Mouse (Mus musculus): ENCODE measurements around the gene Nhsl2. TPM values are rescaled to one million over a fixed set of nuclear protein-coding genes. Genes with fewer than 3 reads are reported as not detected.

Nhsl2 gene
- polyA plus RNA-seq, 1 experiment = 10.5 TPM

DNA sequence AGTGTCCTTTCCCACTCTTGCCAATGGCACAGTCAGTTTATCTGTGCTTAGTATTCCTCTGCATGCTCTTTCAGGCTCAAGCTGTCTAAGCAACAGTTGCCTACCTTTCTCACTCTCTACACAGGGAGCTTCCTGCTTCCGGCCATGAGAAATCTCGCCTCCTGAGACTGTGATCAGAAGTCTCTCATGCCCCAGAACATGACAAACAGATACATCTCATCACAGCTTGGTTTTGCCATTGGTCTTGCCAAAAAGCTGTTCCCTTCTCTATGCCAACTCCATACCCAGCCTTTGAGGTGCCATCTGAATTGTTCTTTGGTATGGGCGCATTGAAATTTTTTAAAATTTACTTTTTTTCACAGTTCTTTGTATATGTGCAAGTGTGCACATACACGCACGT, 90.3 kb downstream of the Nhsl2 start:
- TF ChIP-seq POLR2A (IDR thresholded peaks at IDR 0.05; ENCODE audit: extremely low read depth, insufficient read depth, low read length) (no peak), CTCF (IDR thresholded peaks at IDR 0.05; ENCODE audit: extremely low read depth, insufficient read depth, low read length) (no peak)
- no peaks in the 10 kb centered on the region for H3K4me1 ChIP-seq (ENCODE audit: control insufficient read depth, insufficient read depth, low read length)
- no peak overlapping the region for H3K4me3 ChIP-seq (ENCODE audit: insufficient read depth, low read length)
- H3K27ac ChIP-seq (ENCODE audit: insufficient read depth, low read length) = no peak overlapping the region

DNA sequence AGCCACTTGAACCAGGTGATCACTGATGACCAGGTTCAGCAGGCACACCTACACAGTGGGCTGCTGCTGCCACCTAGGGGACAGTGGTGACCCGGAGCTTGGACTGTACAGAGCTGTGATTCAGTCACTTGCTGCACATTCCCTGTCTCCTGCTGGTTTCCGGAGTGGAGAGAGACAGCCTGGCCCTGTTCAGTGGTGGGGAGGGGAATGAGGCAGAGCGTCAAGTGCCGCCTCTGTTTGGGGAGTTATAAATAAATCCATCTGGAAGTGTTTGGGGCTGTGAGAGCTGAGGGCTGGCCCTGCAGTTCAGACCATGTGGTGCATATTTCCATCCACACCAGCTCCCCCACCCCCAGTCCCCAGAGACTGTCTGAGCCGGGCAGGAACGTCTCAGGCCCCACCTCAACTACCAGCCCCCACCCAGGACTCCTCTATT, 93.3 kb downstream of the Nhsl2 start:
- TF ChIP-seq CTCF (IDR thresholded peaks at IDR 0.05; ENCODE audit: extremely low read depth, insufficient read depth, low read length) (peak; percentile 65), POLR2A (IDR thresholded peaks at IDR 0.05; ENCODE audit: extremely low read depth, insufficient read depth, low read length) (no peak)
- no peak overlapping the region for H3K27ac ChIP-seq (ENCODE audit: insufficient read depth, low read length)

DNA sequence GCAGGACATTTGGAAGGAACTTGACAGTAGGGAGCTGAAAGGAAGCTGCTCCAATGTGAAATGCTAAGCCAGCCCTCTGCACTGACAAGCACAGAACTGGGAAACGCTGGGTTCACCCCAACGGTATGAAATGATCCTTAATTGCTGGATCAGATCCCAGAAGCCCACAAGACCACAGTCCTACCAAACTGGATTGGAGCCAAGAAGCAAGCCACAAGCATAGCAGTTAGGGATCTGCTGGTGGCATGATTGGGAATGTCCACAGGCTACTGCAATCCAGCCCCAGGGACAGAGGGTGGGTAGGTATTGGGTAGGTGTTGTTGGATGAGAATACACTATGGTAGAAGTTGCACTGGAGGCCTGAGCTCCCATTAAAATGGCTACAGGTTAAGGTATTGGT, 94.6 kb downstream of the Nhsl2 start:
- Histone ChIP-seq H3K27ac (ENCODE audit: insufficient read depth, low read length) (no peak overlapping the region), H3K4me1 (ENCODE audit: control insufficient read depth, insufficient read depth, low read length) (no peaks in the 10 kb centered on the region), H3K4me3 (ENCODE audit: insufficient read depth, low read length) (no peak overlapping the region)
- TF ChIP-seq CTCF (IDR thresholded peaks at IDR 0.05; ENCODE audit: extremely low read depth, insufficient read depth, low read length) (no peak), POLR2A (IDR thresholded peaks at IDR 0.05; ENCODE audit: extremely low read depth, insufficient read depth, low read length) (no peak)

More for the DNA sequence above, 93.3 kb downstream of the Nhsl2 start:
- no peak overlapping the region for H3K4me3 ChIP-seq (ENCODE audit: insufficient read depth, low read length)
- no peaks in the 10 kb centered on the region for H3K4me1 ChIP-seq (ENCODE audit: control insufficient read depth, insufficient read depth, low read length)

DNA sequence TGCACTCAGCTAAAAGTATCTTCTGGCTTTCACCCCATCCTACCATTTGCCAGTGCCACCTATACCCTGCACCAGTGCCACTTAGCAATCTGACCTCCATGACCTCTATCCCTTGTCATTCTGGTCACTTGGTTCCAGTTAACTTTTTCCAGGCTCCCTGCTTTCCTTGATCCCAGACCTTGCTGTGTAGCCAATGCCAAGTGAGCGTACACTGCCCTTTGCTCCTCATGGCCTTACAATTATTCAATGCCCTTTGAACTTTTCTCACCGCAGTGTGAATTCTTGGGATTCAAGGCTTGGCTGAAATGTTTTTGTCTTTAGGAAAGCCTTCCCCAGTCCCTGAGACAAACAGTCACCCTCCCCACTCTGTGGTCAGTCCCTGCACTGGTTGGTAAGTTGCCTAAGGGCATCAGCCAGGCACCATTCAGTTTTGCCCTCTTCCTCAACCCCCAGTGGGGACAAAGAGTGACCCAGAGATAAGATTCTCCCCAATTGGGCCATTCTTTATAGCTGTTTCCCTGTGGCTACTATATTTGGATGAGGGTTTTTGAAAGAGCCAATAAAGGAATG, 95.7 kb downstream of the Nhsl2 start:
- TF ChIP-seq CTCF (IDR thresholded peaks at IDR 0.05; ENCODE audit: extremely low read depth, insufficient read depth, low read length) (no peak), POLR2A (IDR thresholded peaks at IDR 0.05; ENCODE audit: extremely low read depth, insufficient read depth, low read length) (no peak)
- Histone ChIP-seq H3K4me3 (ENCODE audit: insufficient read depth, low read length) (no peak overlapping the region), H3K4me1 (ENCODE audit: control insufficient read depth, insufficient read depth, low read length) (no peaks in the 10 kb centered on the region), H3K27ac (ENCODE audit: insufficient read depth, low read length) (no peak overlapping the region)

DNA sequence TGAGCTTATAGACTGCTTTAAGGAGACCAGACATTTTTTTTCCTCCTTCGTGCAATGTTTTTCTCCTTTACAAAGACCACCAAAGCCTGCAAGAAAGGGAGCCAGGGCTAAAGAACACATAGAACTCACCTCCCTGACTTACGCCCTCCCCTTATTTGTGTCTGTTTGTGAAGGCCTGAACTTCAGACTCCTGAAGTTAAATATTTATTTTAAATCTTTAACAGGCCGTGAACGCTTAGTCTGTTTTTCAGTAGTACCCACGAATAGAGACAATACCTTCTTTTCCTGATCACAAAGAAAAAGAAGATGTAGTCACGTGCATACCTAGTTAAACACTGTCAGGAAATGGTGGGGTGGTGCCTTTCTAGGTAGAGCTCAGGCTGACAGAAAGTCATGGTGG, 103.3 kb downstream of the Nhsl2 start:
- Histone ChIP-seq H3K4me1 (ENCODE audit: control insufficient read depth, insufficient read depth, low read length) (no peaks in the 10 kb centered on the region; the same call in none of the 2 replicates), H3K4me3 (ENCODE audit: insufficient read depth, low read length) (no peak overlapping the region), H3K27ac (ENCODE audit: insufficient read depth, low read length) (no peak overlapping the region)
- TF ChIP-seq POLR2A (IDR thresholded peaks at IDR 0.05; ENCODE audit: extremely low read depth, insufficient read depth, low read length) = no peak
- TF ChIP-seq CTCF (IDR thresholded peaks at IDR 0.05; ENCODE audit: extremely low read depth, insufficient read depth, low read length) = no peak

DNA sequence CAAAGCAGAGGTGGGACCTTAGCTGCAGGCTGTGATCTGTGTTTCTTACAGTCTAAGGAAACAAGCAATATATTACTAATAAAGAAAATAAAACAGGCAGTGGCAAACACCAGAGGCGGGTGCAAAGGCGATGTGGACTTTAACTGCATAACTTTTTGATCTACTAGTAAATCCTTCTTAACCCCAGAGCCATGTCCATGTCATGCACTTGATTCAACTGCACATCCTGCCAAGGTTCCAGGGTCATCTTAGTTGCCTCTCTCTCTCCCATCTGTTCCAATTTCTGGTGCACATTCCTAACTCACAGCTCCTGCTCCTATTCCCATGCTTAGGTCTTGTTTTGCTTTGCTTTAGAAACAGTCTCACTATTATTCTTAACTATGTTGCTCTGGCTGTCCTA, 104.1 kb downstream of the Nhsl2 start:
- Histone ChIP-seq H3K4me1 (ENCODE audit: control insufficient read depth, insufficient read depth, low read length) (no peaks in the 10 kb centered on the region; the same call in none of the 2 replicates), H3K4me3 (ENCODE audit: insufficient read depth, low read length) (no peak overlapping the region), H3K27ac (ENCODE audit: insufficient read depth, low read length) (no peak overlapping the region)
- TF ChIP-seq POLR2A (IDR thresholded peaks at IDR 0.05; ENCODE audit: extremely low read depth, insufficient read depth, low read length) (no peak), CTCF (IDR thresholded peaks at IDR 0.05; ENCODE audit: extremely low read depth, insufficient read depth, low read length) (no peak)

DNA sequence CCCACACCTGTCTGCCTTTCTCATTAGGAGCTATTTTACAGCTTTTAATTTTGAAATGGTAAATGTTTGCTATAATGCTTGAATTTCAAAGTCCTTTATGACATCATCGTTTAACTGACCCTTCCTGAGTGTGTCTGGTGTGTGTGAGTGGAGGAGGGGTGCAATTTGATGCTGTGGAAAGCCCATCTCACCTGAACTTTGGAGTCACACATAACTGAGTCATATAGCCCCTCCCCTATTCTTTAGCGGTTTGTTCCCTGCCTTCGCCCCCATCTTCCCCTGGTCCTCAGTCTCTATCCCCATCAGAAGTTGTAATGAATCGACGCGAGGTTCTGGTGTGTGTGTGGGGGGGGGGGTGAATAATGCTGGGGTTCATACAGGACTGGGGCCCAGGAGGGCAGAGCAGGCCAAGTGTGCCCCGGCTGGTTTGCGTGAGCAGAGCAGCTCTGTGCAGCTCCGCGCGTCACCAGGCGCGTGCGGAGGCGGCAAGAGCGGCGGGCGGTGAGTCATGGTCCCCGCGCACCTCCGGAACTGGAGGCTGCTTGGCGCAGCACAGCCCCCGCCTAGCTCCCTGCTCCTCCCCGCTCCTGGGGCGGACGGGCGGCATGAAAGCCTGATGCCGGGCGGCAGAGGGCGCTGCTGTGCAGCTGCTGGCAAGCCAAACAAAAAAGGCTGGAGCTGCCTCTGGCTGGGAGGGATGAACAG, 104.8 kb downstream of the Nhsl2 start:
- TF ChIP-seq CTCF (IDR thresholded peaks at IDR 0.05; ENCODE audit: extremely low read depth, insufficient read depth, low read length) = peak; percentile 52
- no peak for TF ChIP-seq POLR2A (IDR thresholded peaks at IDR 0.05; ENCODE audit: extremely low read depth, insufficient read depth, low read length)
- no peaks in the 10 kb centered on the region; the same call in none of the 2 replicates for H3K4me1 ChIP-seq (ENCODE audit: control insufficient read depth, insufficient read depth, low read length)
- 0 out of 2 replicates have a peak overlapping the region, but pooled peaks have one; percentile 16 for H3K4me3 ChIP-seq (ENCODE audit: insufficient read depth, low read length)
- H3K27ac ChIP-seq (ENCODE audit: insufficient read depth, low read length) = peak overlapping the region; percentile 48; the same call in 1 of the 2 replicates

DNA sequence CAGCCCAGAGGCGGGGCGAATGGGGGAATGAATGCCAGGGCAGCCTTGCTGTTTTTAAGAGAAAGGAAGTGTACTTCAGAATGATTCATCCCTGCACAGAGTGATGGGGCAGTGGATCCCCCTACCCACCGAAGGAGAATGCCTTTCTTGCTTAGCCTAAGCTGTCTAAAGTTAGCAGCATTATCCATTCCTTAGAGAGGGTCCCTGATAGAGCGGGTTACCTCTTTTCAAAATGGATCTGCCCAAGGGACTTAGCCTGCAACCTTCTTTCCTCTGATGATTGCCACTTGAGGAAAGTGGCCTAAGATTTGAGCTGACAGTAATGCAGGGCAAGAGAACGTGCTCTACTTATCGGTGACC, 105.3 kb downstream of the Nhsl2 start:
- Histone ChIP-seq H3K4me1 (ENCODE audit: control insufficient read depth, insufficient read depth, low read length) (no peaks in the 10 kb centered on the region; the same call in none of the 2 replicates), H3K27ac (ENCODE audit: insufficient read depth, low read length) (no peak overlapping the region), H3K4me3 (ENCODE audit: insufficient read depth, low read length) (no peak overlapping the region)
- TF ChIP-seq POLR2A (IDR thresholded peaks at IDR 0.05; ENCODE audit: extremely low read depth, insufficient read depth, low read length) = no peak
- TF ChIP-seq CTCF (IDR thresholded peaks at IDR 0.05; ENCODE audit: extremely low read depth, insufficient read depth, low read length) = no peak

DNA sequence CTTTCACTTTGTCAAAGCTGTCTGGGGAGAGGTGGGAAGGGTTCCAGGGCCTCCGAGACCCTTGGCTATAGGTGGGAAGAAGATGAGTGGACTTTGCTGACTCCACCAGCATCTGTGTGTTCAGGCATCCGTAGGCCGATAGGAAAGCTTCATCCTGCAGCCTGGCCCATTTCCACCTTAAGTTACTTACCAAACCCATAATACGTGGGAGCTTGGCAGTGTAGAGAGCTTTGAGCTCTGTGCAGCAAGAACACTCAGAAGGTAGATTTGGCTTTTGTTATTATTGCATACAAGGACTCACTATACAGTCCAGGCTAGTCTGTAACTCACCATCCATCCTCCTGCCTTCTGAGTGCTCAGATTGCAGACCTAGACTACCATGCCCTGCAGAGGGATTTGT, 112.7 kb downstream of the Nhsl2 start:
- H3K27ac ChIP-seq (ENCODE audit: insufficient read depth, low read length) = peak overlapping the region; percentile 41; the same call in 1 of the 2 replicates
- H3K4me1 ChIP-seq (ENCODE audit: control insufficient read depth, insufficient read depth, low read length) = peaks cover 2% of the 10 kb centered on the region; the same call in 1 of the 2 replicates
- H3K4me3 ChIP-seq (ENCODE audit: insufficient read depth, low read length) = no peak overlapping the region
- no peak for TF ChIP-seq CTCF (IDR thresholded peaks at IDR 0.05; ENCODE audit: extremely low read depth, insufficient read depth, low read length)
- no peak for TF ChIP-seq POLR2A (IDR thresholded peaks at IDR 0.05; ENCODE audit: extremely low read depth, insufficient read depth, low read length)

DNA sequence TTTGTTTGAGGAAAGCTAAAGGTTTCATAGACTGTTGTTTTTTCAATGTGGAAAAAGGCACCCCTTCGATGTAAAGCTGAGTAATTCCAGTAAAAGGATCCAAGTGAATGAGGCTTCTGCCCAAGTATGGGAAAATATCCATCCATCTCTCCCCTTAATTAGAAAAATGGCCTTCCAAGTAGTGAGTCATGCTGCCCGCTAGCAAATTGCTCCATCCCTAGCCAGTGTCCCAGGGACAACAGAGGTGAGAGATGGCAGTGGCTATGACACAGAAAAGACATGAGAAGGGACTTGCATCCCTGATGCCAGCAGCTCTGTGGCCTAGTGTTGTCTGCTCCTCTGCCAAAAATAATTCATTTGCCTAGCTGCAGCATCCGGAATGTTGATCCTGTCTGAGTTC, 114.5 kb downstream of the Nhsl2 start:
- TF ChIP-seq POLR2A (IDR thresholded peaks at IDR 0.05; ENCODE audit: extremely low read depth, insufficient read depth, low read length) (no peak), CTCF (IDR thresholded peaks at IDR 0.05; ENCODE audit: extremely low read depth, insufficient read depth, low read length) (no peak)
- Histone ChIP-seq H3K4me1 (ENCODE audit: control insufficient read depth, insufficient read depth, low read length) (peaks cover 2% of the 10 kb centered on the region; the same call in 1 of the 2 replicates), H3K27ac (ENCODE audit: insufficient read depth, low read length) (no peak overlapping the region), H3K4me3 (ENCODE audit: insufficient read depth, low read length) (no peak overlapping the region)

Data from cortical plate, adult 2 months (tissue).